Mouse (Mus musculus) cerebellum, postnatal 25 days (tissue): ENCODE measurements at regions not wholly inside any gene's neighbourhood (a gene's known extent, or its start where the extent isn't known, plus 50 kb on each side); places are given as distances from the start of the nearest gene placed in this dataset.

Experiments
- DNase-seq, 2 experiments: peaks; one replicate each; pipeline ENCODE4 v3.0.0; 2021; ENCODE audit warnings: mixed read lengths in 2 of 2

- DNase-seq = no peak
These were observed 54.8 kb upstream of the Scel start for GRCm38 (mm10) chr14:103458340-103458739.

DNA sequence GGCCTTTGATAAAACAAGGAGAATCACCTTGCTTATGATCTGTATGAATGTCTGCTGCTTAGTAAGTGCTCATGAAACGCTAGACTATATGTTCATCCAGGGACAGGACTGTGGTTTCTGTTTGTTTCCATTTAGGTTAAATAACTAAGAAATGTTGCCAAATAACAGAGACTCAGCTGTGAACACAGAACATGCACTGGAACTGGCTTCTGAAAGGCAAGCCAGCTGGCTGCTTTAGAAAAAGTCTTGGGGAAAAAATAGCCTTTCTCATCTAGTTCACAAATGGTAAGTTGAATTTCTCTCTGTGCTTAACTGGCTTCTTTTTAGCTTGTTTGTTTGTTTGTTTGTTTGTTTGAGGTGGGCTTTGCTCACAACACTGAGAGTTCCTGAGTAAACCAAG, 57.0 kb upstream of the Scel start:
- no peak for DNase-seq

GRCm38 (mm10) chr14:103450756-103451155, 62.4 kb upstream of the Scel start:
- DNase-seq = no peak

- no peak for DNase-seq
These were observed 63.7 kb upstream of the Scel start for GRCm38 (mm10) chr14:103449447-103449846.

DNA sequence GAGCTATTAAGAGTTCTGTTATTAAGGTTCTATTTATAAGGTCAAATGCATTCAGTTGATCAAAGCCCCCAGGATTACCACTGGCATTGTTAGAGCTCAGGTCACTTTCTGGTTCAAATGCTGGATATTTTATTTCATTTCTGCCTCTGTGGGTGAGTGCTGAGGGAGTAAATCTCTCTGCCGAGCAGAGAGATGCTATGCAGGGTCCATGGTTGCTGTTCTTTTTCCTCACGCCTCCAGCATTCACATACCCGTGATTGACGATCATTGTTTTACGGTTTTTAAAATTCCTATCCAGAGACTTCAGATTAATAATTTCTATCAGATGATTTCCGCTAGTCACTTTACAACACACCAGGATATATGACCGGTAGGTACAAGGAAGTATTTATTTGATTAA, 64.1 kb upstream of the Scel start:
- DNase-seq = no peak

DNA sequence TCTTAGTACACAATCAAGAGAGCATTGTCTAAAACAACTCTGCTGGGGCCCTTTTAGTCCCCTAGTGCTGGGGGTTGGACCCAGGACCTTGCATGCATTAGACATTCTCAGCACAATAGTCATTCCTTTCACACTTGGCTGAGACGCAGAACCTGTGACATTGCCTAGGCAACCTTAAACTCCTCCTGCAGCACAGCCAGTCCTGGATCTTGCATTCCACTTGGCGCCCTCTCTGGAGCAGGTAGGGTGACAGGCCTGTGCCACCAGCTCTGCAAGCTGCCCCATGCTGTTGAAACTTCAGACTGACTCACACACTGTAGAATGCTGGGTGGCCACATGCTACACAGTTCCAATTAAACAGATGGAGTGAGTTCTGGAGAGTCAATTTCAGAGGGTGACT, 66.5 kb upstream of the Scel start:
- DNase-seq = peak; percentile 27 to 60

GRCm38 (mm10) chr14:103441454-103442065, 71.6 kb upstream of the Scel start:
- DNase-seq = no peak

GRCm38 (mm10) chr14:103440243-103440642, 72.9 kb upstream of the Scel start:
- DNase-seq = peak; percentile 32 to 55

DNA sequence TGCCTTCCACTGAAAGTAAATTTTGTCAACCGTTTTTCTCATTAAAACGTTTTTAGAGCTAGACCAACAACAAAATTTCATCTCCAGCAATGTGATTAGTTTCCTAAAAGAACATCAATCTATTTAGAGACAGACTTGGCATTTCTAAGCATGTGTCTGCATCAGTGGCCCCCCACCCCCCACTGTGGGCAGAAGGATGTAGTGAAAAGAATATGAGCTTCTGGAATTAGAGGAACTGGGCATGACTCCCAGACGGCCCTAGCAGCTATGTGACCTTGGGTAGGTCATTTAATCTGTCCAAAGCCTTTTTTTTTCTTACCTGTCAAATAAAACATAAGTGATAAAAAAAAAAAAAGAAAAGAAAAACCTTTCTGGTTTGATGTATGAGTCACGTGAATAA, 78.9 kb upstream of the Scel start:
- DNase-seq = no peak

GRCm38 (mm10) chr14:103433106-103433505, 80.0 kb upstream of the Scel start:
- peak; percentile 11 to 33 for DNase-seq

- DNase-seq = no peak
These were observed 81.3 kb upstream of the Mycbp2 start for GRCm38 (mm10) chr14:103427873-103428272.

GRCm38 (mm10) chr14:103421305-103421822, 74.8 kb upstream of the Mycbp2 start:
- DNase-seq = no peak

DNA sequence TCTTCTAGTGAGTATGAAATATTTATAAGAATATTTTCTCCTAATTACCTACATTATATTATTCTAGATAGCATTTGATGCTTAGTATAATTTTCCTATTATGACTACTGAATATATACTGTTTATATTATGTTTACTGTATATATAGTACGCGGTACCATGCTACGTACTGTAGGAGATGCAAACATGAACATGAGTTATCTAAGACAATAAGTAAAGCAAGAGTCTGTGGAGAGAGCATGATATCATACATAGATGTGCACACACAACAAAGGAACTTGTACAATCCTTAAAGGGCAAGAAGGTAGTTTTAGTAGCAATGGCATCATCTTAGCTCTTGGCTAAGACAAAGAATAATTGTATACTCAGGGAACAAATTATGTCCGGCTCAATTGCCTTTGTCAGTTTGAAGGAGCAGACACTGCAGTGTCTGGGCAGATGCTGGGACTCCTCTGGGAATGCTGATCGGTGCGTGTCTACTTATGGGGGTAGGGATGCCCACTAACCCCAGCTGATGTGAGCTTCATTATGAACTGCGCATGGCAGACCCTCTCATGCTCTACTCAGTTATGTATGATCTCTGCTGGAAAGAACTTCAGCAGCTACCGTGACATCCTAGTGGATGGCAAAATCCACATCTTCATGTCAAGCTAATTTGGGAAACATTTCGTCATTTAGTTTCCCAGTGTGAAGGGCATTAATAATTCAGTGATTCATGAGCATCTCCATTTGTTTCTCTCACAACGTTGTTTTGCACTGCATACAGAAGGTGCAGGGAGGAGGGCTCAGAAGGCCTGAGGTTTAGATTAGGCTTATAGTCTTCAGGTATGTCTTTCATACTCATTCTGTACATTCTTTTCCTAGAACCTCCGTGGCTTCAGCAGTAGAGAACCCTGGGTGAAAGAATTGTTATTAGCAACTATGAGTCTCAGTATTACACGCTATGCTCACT, 70.8 kb upstream of the Mycbp2 start:
- no peak for DNase-seq

DNA sequence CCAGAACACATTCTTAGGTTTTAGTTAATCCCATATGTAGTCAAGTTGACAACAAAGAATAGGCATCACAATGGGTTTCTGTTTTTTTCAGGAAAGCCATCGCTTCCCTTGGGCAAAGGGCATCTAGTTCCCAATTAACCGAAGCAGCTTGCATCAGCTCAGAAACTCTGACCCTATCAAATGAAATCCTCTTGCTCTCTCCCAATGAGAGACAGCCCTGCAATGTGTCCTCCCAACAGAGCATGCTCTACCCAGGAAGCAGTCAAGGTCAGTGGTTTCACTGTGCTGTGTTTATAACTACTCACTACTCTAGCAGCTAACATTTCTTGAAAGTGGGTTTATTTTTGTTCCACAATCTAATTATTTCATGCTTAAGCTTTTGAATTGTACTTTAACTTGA, 58.0 kb upstream of the Mycbp2 start:
- no peak for DNase-seq

GRCm38 (mm10) chr14:103403054-103403453, 56.4 kb upstream of the Mycbp2 start:
- DNase-seq = no peak

DNA sequence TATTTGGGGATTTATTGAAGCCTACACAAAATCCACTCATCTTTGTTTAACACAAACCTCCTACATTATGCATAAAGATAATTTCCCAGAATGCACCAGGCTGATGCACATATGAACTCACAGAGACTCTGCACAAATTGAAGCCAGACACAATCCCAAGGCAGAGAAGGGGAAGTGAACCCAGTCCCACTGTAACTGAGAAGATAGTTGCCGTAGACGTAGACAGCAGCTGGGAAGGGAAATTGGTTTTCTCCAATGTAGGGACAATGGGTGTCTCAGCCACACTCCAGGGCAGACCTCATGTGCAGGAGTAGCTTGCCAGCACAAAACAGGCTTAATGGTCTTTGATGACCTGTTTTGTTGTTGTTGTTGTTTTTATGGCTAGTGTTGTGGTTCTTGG, 55.4 kb upstream of the Mycbp2 start:
- DNase-seq = no peak

GRCm38 (mm10) chr14:103401280-103401679, 54.7 kb upstream of the Mycbp2 start:
- DNase-seq = no peak

DNA sequence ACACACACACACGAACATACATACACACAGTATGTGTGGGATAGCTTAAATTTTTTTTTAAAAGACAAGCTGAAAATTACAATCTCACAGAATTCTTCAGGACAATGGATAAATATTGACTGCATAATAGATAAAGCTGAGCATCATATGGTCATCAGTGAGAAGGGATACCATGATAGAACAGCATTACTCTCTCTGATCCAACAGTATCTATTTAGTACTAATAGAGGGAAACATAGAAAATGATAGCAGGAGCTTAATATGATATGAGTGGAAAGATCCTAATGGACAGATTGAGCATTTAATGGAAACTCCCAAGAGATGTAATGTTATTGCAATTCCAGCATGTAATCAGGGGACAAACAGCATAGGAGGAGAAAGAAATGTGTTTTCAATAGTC, 51.8 kb upstream of the Mycbp2 start:
- DNase-seq = no peak
